Mouse (Mus musculus) kidney, postnatal 10 days (tissue): ENCODE data around the gene Erlin1.
A peak's percentile ranks its signal among the peaks of the same experiment; 100 is the strongest.

ENCODE experiments used
- DNase-seq: peaks from one replicate; pipeline ENCODE4 v3.0.0; 2021; ENCODE audit warnings: mixed read lengths

Erlin1 gene

DNA sequence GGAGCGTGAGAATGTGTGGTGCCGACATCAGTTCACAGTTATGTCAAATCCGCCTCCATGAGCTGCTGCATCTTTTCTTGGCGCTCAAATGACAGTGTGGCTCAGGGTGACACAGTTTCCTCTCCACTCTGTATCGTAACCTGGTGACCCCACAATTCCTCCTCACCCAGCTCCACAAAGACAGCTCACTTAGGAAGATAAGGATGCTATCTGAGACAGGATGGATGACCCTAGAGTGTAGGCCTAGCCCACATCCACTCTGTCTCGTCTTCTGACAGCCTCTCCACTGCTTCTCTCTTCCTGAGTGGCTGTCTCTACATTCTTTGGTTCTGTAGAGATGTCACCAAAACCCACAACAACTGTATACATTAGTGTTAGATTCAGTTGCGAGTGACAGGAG, 74.2 kb downstream of the Erlin1 start:
- no peak for DNase-seq

DNA sequence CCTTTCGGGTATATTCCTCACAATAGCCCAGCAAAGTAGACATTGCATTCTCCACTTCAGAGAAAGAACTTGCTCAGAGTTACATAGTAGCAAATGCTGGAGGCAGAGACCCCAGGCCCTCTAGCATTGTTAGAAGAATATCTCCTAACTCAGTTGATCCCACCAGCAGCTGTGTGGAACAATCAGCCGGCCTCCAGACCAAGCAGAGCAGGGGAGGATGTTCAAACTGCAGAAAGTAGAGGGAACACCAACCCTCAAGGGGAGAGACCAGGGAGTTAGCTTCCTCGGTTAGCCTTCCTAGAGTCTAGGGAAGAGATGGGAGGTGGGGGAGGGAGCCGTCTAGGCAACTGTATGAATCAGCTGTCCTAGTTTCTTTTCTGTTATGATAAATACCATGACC, 77.1 kb downstream of the Erlin1 start:
- no peak for DNase-seq

DNA sequence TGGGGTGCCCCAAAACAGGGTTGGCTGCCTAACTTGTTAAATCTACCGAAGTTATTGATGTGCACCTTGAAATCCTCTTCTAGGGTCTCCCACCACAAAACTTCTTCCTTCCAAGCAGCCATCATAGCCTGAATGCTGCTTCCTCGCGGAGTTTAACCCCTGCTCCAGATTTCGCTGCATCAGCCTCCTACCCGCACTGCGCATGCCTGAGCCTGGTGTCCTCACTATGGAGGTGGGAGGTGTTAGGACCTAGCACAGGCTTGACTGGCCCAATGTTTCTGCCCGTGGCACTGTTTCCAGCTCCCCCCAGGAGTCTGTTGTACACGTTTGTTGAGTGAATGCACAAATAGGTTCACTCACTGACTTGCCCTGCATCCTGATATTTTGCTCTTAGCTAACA, 79.2 kb downstream of the Erlin1 start:
- DNase-seq, result no peak

DNA sequence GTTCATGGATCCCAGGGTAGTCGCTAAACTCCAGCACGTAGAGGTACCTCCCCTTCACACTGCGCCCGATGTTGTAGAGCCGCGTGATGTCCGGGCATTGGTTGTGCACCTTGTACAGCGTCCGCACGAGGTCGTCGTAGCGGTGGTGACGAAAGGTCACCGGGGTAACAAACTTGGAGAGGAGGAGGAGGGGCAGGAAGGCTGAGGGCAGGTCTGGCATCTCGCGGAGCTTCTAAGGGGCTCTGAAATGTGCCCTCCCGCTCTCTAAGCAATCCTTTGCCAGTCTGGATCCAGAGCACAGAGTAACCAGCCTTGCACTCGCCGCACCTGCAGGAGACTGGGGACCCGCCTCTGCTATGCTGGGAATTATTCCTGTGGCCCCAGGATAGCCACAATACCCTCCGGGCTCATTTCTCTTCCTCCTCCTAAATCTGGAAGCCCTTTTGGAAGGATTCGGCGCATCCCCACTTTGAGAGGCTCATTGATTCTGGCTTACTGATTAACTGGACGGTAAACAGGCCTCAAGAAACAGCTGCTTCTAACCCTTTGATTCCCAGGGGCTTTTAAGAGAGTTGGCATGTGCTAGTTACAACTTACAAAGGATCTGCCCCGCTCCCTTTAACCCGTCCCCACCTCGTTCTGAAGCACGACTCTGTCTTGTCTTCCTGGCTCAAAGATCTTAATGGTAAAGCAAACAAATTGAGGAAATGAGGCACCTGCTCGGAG, 83.4 kb downstream of the Erlin1 start, which contains the start of gene Cpn1:
Gene Cpn1 (minus strand): TSS at position 488 of the 726 bp plus-strand sequence.
- DNase-seq, result peak; percentile 70
